Mouse (Mus musculus) monocyte, adult 5-6 weeks (primary cell): ENCODE results near the gene Zfp941. TPM values are rescaled to one million over a fixed set of nuclear protein-coding genes. Genes with fewer than 3 reads are reported as not detected.

Experiments
- ATAC-seq: fragments of 153-309, 156-312 bp; replicated peaks from 2 replicates; pipeline ENCODE4 v1.8.0; 2017; ENCODE audit warnings: mild to moderate bottlenecking; ENCODE audit not compliant: low TSS enrichment, insufficient number of reproducible peaks, severe bottlenecking, poor library complexity, low FRiP score
- total RNA-seq: library from RNA; stranded (forward); fragments of 200-1000, 200-491, 200-594 nt; gene quantifications from 3 replicates; pipeline ENCODE4 v1.2.3, GENCODE M21; 2017

The Zfp941 gene
- total RNA-seq, 1 experiment from 2014 or later = not detected

DNA sequence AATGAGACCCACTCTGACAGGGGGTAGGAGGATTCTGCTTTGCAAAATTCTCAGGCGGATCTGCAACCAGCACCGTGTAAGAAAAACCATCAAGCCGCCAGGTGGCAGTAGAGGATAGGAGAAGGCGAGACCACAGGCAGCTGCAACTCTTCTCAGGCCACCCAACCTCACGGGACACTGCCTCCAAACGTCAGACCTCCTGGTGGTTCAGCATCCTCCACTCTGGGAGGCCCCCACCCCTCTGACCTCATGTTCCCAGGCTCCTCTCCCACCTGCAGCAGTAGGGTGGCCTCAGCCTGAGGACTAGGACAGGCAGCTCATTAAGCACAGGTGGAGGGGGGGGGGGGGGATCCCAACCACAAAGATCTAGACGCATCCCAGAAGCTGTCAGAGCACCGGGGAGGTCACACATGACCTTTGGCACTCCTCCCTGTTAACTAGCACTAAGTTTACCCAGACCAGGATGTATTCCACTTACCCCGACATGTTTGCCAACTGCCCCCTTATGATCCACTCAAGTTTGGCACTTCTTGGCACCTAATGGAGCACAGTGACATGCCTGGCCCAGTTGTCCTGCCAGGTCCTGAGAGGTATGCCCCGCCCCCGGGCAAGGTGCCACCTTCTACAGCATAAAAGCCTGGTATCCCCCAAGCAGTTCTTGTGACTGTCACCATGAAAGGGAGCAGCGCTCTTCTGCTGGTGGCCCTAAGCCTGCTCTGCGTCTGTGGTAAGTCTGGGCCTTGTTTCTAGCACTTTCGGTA lies 23.1 kb upstream of the Zfp941 start, which contains the start of gene Scgb1c1:
TSS of gene Scgb1c1 (plus strand) at position 643 of the 761 bp plus-strand sequence.
- ATAC-seq = peak; percentile 78

- ATAC-seq = no peak
Observed at GRCm38 (mm10) chr7:140843806-140844205, 21.8 kb upstream of the Zfp941 start.

- no peak for ATAC-seq
Observed at GRCm38 (mm10) chr7:140840750-140841735, 19.1 kb upstream of the Zfp941 start.

GRCm38 (mm10) chr7:140839556-140839955 lies 17.6 kb upstream of the Zfp941 start:
- ATAC-seq = no peak

- no peak for ATAC-seq
Observed at GRCm38 (mm10) chr7:140836243-140837115, 14.5 kb upstream of the Zfp941 start.

GRCm38 (mm10) chr7:140835758-140836087 lies 13.7 kb upstream of the Zfp941 start:
- no peak for ATAC-seq

DNA sequence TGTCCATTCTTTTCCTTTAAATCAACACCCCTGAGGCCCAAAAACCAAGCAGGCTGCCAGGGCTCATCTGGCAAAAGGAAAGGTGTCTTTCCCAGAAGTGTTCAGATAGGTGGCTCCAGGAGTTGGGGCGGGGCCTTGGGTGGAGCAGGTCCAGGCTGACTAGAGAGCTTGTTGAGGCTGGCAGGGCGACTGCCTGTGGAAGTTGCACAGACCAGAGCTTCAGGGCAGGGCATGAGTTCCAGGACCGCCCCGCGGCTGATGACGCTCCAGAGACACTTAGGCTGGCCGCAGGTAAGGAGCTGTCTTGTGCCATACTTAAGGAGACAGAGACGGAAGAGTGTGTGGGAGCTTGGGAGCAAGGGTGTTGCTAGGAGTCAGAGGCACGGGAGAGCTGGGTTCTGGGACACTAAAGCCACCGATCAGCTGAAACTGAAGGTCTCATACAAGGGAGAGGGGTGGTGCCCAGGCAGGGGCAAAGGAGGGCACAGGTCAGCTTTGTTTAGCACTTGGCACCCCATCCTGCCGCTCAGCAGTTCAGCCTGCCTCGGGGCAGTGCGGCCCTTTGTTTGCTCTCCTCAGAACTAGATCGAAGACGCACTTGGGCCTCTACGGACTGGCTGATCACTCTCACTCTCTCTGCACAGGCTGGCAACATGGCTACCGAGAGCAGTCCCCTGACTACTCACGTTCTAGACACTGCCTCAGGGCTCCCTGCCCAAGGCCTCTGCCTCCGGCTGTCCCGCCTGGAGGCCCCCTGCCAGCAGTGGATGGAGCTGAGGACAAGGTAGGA lies 13.2 kb upstream of the Zfp941 start, which contains the start of gene Urah:
TSS of gene Urah (plus strand) at position 51 of the 790 bp plus-strand sequence.
- ATAC-seq = no peak

DNA sequence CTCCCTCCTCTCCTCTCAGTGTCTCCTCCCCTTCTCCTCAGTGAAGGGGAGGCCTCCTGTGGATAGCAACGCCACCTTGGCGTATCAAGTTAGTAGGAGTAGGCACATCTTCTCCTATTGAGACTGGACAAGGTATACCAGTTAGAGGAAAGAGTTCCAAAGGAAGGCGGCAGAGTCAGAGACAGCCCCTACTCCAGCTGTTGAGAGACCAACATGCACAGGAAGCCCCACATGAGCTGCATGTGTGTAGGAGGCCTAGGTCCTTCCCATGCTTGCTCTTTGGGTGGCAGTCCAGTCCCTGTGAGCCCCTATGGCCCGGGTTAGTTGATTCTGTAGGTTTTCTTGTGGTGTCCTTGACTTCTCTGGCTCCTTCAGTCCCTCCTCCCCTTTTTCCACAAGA lies 11.4 kb upstream of the Zfp941 start:
- ATAC-seq = no peak

- ATAC-seq = no peak
Observed at GRCm38 (mm10) chr7:140831447-140831846, 9.5 kb upstream of the Zfp941 start.

- ATAC-seq = peak; percentile 27; the same call in 1 of the 2 replicates
Observed at GRCm38 (mm10) chr7:140828171-140828881, 6.3 kb upstream of the Zfp941 start.

DNA sequence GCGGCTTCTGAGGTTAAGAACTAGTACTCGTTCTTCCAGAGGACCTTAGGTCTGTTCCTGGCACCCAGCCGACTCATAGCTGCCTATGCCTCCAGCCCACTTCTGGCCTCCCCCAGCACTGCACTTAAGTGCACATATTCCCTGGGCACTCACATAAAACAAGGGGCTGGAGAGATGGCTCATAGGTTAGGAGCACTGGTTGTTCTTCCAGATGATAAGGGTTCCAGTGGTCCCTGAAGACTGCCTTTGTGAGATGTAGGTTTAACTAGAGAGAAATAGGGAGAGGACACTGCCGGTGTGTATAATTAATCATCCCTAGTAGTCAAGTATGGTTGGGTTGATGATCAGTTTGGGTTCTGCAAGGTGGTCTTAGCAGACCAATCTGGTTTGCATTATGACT lies 753 bp upstream of the Zfp941 start:
- ATAC-seq = no peak

DNA sequence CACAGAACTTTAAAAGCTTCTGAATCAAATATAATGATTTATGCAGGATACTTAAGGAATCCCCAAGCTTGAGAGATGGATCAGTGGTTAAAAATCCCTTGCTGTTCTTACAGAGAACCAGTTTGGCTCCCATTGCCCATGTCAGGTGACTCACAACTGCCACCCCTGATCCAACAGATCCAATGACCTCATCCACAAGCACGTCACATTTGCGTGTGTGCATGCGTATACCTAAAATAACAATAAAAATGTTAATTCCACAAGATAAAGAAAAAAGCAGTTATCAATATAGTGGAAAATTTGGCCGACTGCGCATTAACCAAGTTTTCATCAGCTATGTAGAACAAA lies 699 bp downstream of the Zfp941 start:
- no peak for ATAC-seq

DNA sequence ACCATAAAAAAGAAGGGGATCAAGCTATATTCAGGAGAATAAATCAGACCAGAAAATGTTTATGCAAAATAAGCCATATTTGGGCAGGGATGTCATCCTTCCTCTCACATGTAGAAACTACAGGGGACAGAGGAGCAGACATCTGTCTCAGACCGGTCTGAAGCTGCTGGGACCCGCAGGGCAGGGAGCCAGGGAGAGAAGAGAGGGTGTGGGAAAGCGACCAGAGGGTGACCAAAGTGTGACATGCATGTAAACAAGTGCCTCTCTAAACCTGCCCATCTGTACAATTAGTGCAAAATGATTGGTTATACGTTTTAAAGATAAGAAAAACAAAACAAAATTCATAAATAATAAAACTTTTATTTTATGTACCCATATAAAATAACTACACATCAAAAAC lies 1.8 kb downstream of the Zfp941 start:
- no peak for ATAC-seq

- no peak for ATAC-seq
Observed at GRCm38 (mm10) chr7:140812850-140813249, 9.1 kb downstream of the Zfp941 start.

- ATAC-seq = no peak
Observed at GRCm38 (mm10) chr7:140811714-140812113, 10.3 kb downstream of the Zfp941 start.

DNA sequence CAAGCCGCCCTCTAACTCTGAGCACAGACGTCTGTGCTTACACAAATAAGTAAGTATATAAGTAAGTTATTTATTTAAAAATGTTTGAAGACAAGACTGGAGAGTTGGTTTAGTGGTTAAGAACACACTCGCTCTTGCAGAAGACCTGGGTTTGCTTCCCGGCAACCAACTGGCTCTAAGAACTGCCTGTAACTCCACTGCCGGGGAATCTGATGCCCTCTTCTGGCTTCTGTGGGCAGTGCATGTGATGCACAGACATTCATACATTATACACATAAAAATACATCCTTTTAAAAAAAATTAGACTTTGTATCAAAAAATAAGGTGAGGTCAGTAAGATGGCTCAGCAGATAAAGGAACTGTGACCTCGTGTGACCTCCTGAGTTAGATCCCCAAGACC lies 11.5 kb downstream of the Zfp941 start:
- no peak for ATAC-seq

DNA sequence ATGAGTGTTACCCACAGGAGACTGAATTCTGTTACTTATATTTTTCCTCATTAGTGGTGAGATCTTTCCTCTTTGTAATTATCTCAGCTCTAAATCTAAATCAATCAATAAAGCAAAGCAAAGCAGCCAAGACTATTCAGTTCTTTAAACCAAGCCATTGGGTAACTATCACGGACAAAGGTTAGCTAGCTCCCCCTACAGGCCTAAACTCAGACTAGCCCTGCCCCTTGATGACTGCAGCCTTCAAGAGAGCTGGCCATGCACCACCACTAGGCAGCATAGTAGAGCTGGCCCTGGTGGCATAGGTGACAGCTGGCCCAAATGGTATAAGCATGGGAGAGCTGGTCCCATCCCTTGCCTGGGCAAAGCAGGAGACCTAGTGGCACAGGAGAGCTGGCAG lies 16.3 kb downstream of the Zfp941 start:
- peak; percentile 47; the same call in 1 of the 2 replicates for ATAC-seq
